In genomic region chr3:88544955-88545591, GRCm38 (mm10) we compare ENCODE assay signal across 12 mouse cellular contexts. TPM values are rescaled to one million over a fixed set of nuclear protein-coding genes. Genes with fewer than 3 reads are reported as not detected.
A peak's percentile ranks its signal among the peaks of the same experiment; 100 is the strongest.
DNase-seq lines count a peak whose midpoint lies in the region; ATAC-seq and TF ChIP-seq lines count a peak whose summit lies in the region.
"Had no signal": no experiment of that assay in that cellular context is flagged by ENCODE, and none has a peak within 500 bp of the region (broad histone marks: within the 10 kb centered on the region; RNA-seq: fewer than 3 reads in every experiment).

No protein-coding gene starts in this region.

- H3K4me1 ChIP-seq in forebrain, embryonic 11.5 days (replicated peaks; ENCODE audit: control insufficient read depth, insufficient read depth, low read length) = peaks cover 3% of the 10 kb centered on the region; the same call in 1 of the 2 replicates
- no peaks in the 10 kb centered on the region for H3K4me1 ChIP-seq in forebrain, postnatal 0 days (ENCODE audit: insufficient read depth)
- H3K4me1 ChIP-seq in lung, postnatal 0 days (ENCODE audit: insufficient read depth, low read depth, low read length) = no peaks in the 10 kb centered on the region
- peaks cover 93% of the 10 kb centered on the region for H3K4me1 ChIP-seq in E14TG2a.4 (replicated peaks; ENCODE audit: low read depth, low read length)
- peaks cover 64% of the 10 kb centered on the region for H3K4me1 ChIP-seq in megakaryocyte, embryonic 14.5 days

- peaks cover 3% of the 10 kb centered on the region; the same call in 1 of the 2 replicates for H3K36me3 ChIP-seq in forebrain, embryonic 11.5 days (ENCODE audit: control insufficient read depth, insufficient read depth, low read length)
- H3K36me3 ChIP-seq in forebrain, postnatal 0 days (ENCODE audit: insufficient read depth) = peaks cover 9% of the 10 kb centered on the region
- H3K36me3 ChIP-seq in lung, postnatal 0 days (ENCODE audit: insufficient read depth, low read length) = no peaks in the 10 kb centered on the region
- H3K36me3 ChIP-seq in E14TG2a.4 (ENCODE audit: insufficient read depth, low read length) = peaks cover 39% of the 10 kb centered on the region
- peaks cover 36% of the 10 kb centered on the region for H3K36me3 ChIP-seq in megakaryocyte, embryonic 14.5 days (replicated peaks; ENCODE audit: low read length)

- ATAC-seq in forebrain, embryonic 11.5 days (replicated peaks; ENCODE audit: low FRiP score) = no peak
- no peak for ATAC-seq in forebrain, postnatal 0 days
- no peak for ATAC-seq in lung, postnatal 0 days

- no peaks in the 10 kb centered on the region for H3K9me3 ChIP-seq in forebrain, embryonic 11.5 days (ENCODE audit: control insufficient read depth, low read length)
- H3K9me3 ChIP-seq in forebrain, postnatal 0 days (ENCODE audit: low read length) = no peaks in the 10 kb centered on the region
- H3K9me3 ChIP-seq in lung, postnatal 0 days (ENCODE audit: low read length) = no peaks in the 10 kb centered on the region
- H3K9me3 ChIP-seq in E14TG2a.4 (ENCODE audit: low read length) = no peaks in the 10 kb centered on the region
- H3K9me3 ChIP-seq in megakaryocyte, embryonic 14.5 days = no peaks in the 10 kb centered on the region

- 65% methylated on average over 20 of the region's 20 CpGs for WGBS in forebrain, embryonic 11.5 days
- WGBS in forebrain, postnatal 0 days = 68% methylated on average over 20 of the region's 20 CpGs
- WGBS in lung, postnatal 0 days = 62% methylated on average over 20 of the region's 20 CpGs

- H3K9ac ChIP-seq in forebrain, embryonic 11.5 days (ENCODE audit: low read length) = 0 out of 2 replicates have a peak overlapping the region, but pooled peaks have one; percentile 27
- H3K9ac ChIP-seq in forebrain, postnatal 0 days = no peak overlapping the region
- H3K9ac ChIP-seq in lung, postnatal 0 days (replicated peaks; ENCODE audit: low read depth) = no peak overlapping the region

- TF ChIP-seq EP300 in lung, postnatal 0 days (IDR thresholded peaks at IDR 0.05) = no peak

- TF ChIP-seq CTCF in forebrain, postnatal 0 days (IDR thresholded peaks at IDR 0.05; ENCODE audit: low read depth) = no peak
- no peak for TF ChIP-seq CTCF in lung, postnatal 0 days (IDR thresholded peaks at IDR 0.05)
- TF ChIP-seq CTCF in E14TG2a.4 (conservative IDR thresholded peaks at IDR 0.05; ENCODE audit: low read length) = no peak

- H3K4me3 ChIP-seq in forebrain, embryonic 11.5 days (ENCODE audit: low read depth, low read length) = no peak overlapping the region
- no peak overlapping the region for H3K4me3 ChIP-seq in forebrain, postnatal 0 days (ENCODE audit: low read depth, low read length)
- no peak overlapping the region for H3K4me3 ChIP-seq in lung, postnatal 0 days (ENCODE audit: low read depth, low read length)
- H3K4me3 ChIP-seq in E14TG2a.4 (replicated peaks; ENCODE audit: low read length) = peak overlapping the region; percentile 59
- H3K4me3 ChIP-seq in megakaryocyte, embryonic 14.5 days (replicated peaks) = peak overlapping the region; percentile 48
- H3K4me3 ChIP-seq: erythroblast, embryonic 14.5 days; layer of hippocampus, adult 2 months had no signal

- H3K27me3 ChIP-seq in forebrain, embryonic 11.5 days (ENCODE audit: control insufficient read depth, insufficient read depth, low read length) = no peaks in the 10 kb centered on the region
- no peaks in the 10 kb centered on the region for H3K27me3 ChIP-seq in forebrain, postnatal 0 days (ENCODE audit: insufficient read depth, low read length)
- no peaks in the 10 kb centered on the region for H3K27me3 ChIP-seq in lung, postnatal 0 days (replicated peaks; ENCODE audit: insufficient read depth, low read length)
- no peaks in the 10 kb centered on the region for H3K27me3 ChIP-seq in E14TG2a.4 (ENCODE audit: insufficient read depth, low read length)
- no peaks in the 10 kb centered on the region for H3K27me3 ChIP-seq in megakaryocyte, embryonic 14.5 days (replicated peaks)

- H3K27ac ChIP-seq in forebrain, embryonic 11.5 days (ENCODE audit: low read depth, low read length) = no peak overlapping the region
- no peak overlapping the region for H3K27ac ChIP-seq in forebrain, postnatal 0 days (ENCODE audit: low read depth, low read length)
- H3K27ac ChIP-seq in lung, postnatal 0 days (ENCODE audit: low read length) = no peak overlapping the region
- H3K27ac ChIP-seq: layer of hippocampus, adult 2 months had no signal

- no peak for DNase-seq in forebrain, embryonic 11.5 days (ENCODE audit: low spot score)
- no peak for DNase-seq in forebrain, postnatal 0 days
- DNase-seq in lung, postnatal 0 days (ENCODE audit: low spot score) = peak; percentile 4
- DNase-seq in lung, postnatal 36 days = no peak
- no peak for DNase-seq in urinary bladder, postnatal 25 days (ENCODE audit: low spot score)
- DNase-seq in urinary bladder, adult 18-20 months (ENCODE audit: low spot score in 2 of 2) = no peak
- DNase-seq: adrenal gland, postnatal 25 days had no signal

- no peak overlapping the region for H3K4me2 ChIP-seq in forebrain, embryonic 11.5 days (ENCODE audit: low read depth, low read length, severe bottlenecking)
- no peak overlapping the region for H3K4me2 ChIP-seq in forebrain, postnatal 0 days (ENCODE audit: low read depth)
- H3K4me2 ChIP-seq in lung, postnatal 0 days (replicated peaks; ENCODE audit: low read depth, low read length) = no peak overlapping the region

RNA-seq across cellular contexts. Expression of gene Rab25, which starts 3.0 kb away (rescaled TPM):
- polyA plus RNA-seq in forebrain, embryonic 11.5 days (2014; fragmentation: Nextera tagmentation; extraction: Ambion mirVana) = 0.43 and 1.1 TPM in 2 replicates
- total RNA-seq in forebrain, postnatal 0 days (2014; rRNA removed) = not detected in 2 replicates
- polyA plus RNA-seq in forebrain, postnatal 0 days (2015; fragmentation: Nextera tagmentation; extraction: Ambion mirVana) = 0.33 TPM in 1 of 2 replicates, not detected in the other
- 61.4 and 61.8 TPM in 2 replicates for polyA plus RNA-seq in lung, postnatal 0 days (2015; fragmentation: Nextera tagmentation; extraction: Ambion mirVana)
- polyA plus RNA-seq in megakaryocyte, embryonic 14.5 days (2012; ENCODE audit: insufficient read depth, low replicate concordance) = 0.51 TPM in 1 of 2 replicates, not detected in the other
- total RNA-seq: adrenal gland, postnatal 25 days; gastrocnemius, adult 18-20 months; layer of hippocampus, adult 2 months had no signal
- polyA plus RNA-seq: erythroblast, embryonic 14.5 days had no signal

RNA-seq across cellular contexts. Expression of gene Lamtor2, which starts 7.8 kb away (rescaled TPM):
- polyA plus RNA-seq in forebrain, embryonic 11.5 days (2014; fragmentation: Nextera tagmentation; extraction: Ambion mirVana) = 89.3 and 96.0 TPM in 2 replicates
- total RNA-seq in forebrain, postnatal 0 days (2014; rRNA removed) = 52.2 and 55.5 TPM in 2 replicates
- 186 and 202 TPM in 2 replicates for polyA plus RNA-seq in forebrain, postnatal 0 days (2015; fragmentation: Nextera tagmentation; extraction: Ambion mirVana)
- 138 and 143 TPM in 2 replicates for polyA plus RNA-seq in lung, postnatal 0 days (2015; fragmentation: Nextera tagmentation; extraction: Ambion mirVana)
- 18.1 and 152 TPM in 2 replicates for polyA plus RNA-seq in megakaryocyte, embryonic 14.5 days (2012; ENCODE audit: insufficient read depth, low replicate concordance)

RNA-seq across cellular contexts. Expression of gene Ubqln4, which starts 8.5 kb away (rescaled TPM):
- 89.2 and 95.0 TPM in 2 replicates for polyA plus RNA-seq in forebrain, embryonic 11.5 days (2014; fragmentation: Nextera tagmentation; extraction: Ambion mirVana)
- 102 and 116 TPM in 2 replicates for total RNA-seq in forebrain, postnatal 0 days (2014; rRNA removed)
- polyA plus RNA-seq in forebrain, postnatal 0 days (2015; fragmentation: Nextera tagmentation; extraction: Ambion mirVana) = 29.3 and 30.8 TPM in 2 replicates
- polyA plus RNA-seq in lung, postnatal 0 days (2015; fragmentation: Nextera tagmentation; extraction: Ambion mirVana) = 18.4 and 22.6 TPM in 2 replicates
- 26.1 and 51.5 TPM in 2 replicates for polyA plus RNA-seq in megakaryocyte, embryonic 14.5 days (2012; ENCODE audit: insufficient read depth, low replicate concordance)

RNA-seq across cellular contexts. Expression of gene Mex3a, which starts 12.9 kb away (rescaled TPM):
- 44.4 and 46.2 TPM in 2 replicates for polyA plus RNA-seq in forebrain, embryonic 11.5 days (2014; fragmentation: Nextera tagmentation; extraction: Ambion mirVana)
- 64.5 and 71.9 TPM in 2 replicates for total RNA-seq in forebrain, postnatal 0 days (2014; rRNA removed)
- polyA plus RNA-seq in forebrain, postnatal 0 days (2015; fragmentation: Nextera tagmentation; extraction: Ambion mirVana) = 16.2 and 20.5 TPM in 2 replicates
- polyA plus RNA-seq in lung, postnatal 0 days (2015; fragmentation: Nextera tagmentation; extraction: Ambion mirVana) = 2.6 and 3.4 TPM in 2 replicates
- 0.83 and 1.6 TPM in 2 replicates for polyA plus RNA-seq in megakaryocyte, embryonic 14.5 days (2012; ENCODE audit: insufficient read depth, low replicate concordance)

RNA-seq across cellular contexts. Expression of gene Ssr2, which starts 30.6 kb away (rescaled TPM):
- 142 and 148 TPM in 2 replicates for polyA plus RNA-seq in forebrain, embryonic 11.5 days (2014; fragmentation: Nextera tagmentation; extraction: Ambion mirVana)
- total RNA-seq in forebrain, postnatal 0 days (2014; rRNA removed) = 170 and 254 TPM in 2 replicates
- 204 and 233 TPM in 2 replicates for polyA plus RNA-seq in forebrain, postnatal 0 days (2015; fragmentation: Nextera tagmentation; extraction: Ambion mirVana)
- 306 and 384 TPM in 2 replicates for polyA plus RNA-seq in lung, postnatal 0 days (2015; fragmentation: Nextera tagmentation; extraction: Ambion mirVana)
- 111 and 307 TPM in 2 replicates for polyA plus RNA-seq in megakaryocyte, embryonic 14.5 days (2012; ENCODE audit: insufficient read depth, low replicate concordance)

Comparison
In these comparisons a context has a peak if more than half of its experiments do, and no peak if none do; other contexts are left out.
1. H3K4me3 ChIP-seq: peak in E14TG2a.4 (single experiment) and megakaryocyte, embryonic 14.5 days (single experiment); none in forebrain, embryonic 11.5 days (single experiment), forebrain, postnatal 0 days (single experiment) and lung, postnatal 0 days (single experiment).
2. RNA of gene Rab25, which starts 3.0 kb away (polyA plus RNA-seq): 61.4 to 61.8 TPM in lung, postnatal 0 days; 0.43 to 1.1 TPM in forebrain, embryonic 11.5 days, 0.51 TPM in megakaryocyte, embryonic 14.5 days and 0.33 TPM in forebrain, postnatal 0 days; every median in the first group is over 10 times any median in the second.